Mouse (Mus musculus) kidney, postnatal 25 days (tissue): ENCODE results near the gene Olfr1274-ps.
"Not testable (repeated sequence)": the region's sequence is repeated elsewhere in the genome, so short reads cannot be mapped to it uniquely, and the experiment has no call there.

ENCODE experiments used
- DNase-seq, 2 experiments: peaks; one replicate each; pipeline ENCODE4 v3.0.0; 2021; ENCODE audit warnings: mixed read lengths in 2 of 2

Gene Olfr1274-ps

GRCm38 (mm10) chr2:90398633-90399107 is at the start of gene Olfr1274-ps:
Gene Olfr1274-ps (plus strand): TSS chr2:90398683.
- not testable (repeated sequence) for DNase-seq

- DNase-seq, result not testable (repeated sequence)
Observed at GRCm38 (mm10) chr2:90351047-90351446, 47.4 kb upstream of the Olfr1274-ps start.

GRCm38 (mm10) chr2:90351540-90351939 is 46.9 kb upstream of the Olfr1274-ps start:
- DNase-seq, result not testable (repeated sequence)

- not testable (repeated sequence) for DNase-seq
Observed at GRCm38 (mm10) chr2:90359229-90359628, 39.3 kb upstream of the Olfr1274-ps start.

GRCm38 (mm10) chr2:90360199-90360598 is 38.3 kb upstream of the Olfr1274-ps start:
- DNase-seq, result not testable (repeated sequence)

GRCm38 (mm10) chr2:90414110-90414821 is 15.8 kb downstream of the Olfr1274-ps start:
- not testable (repeated sequence) for DNase-seq

- not testable (repeated sequence) for DNase-seq
Observed at GRCm38 (mm10) chr2:90422282-90422681, 23.8 kb downstream of the Olfr1274-ps start.

- not testable (repeated sequence) for DNase-seq
Observed at GRCm38 (mm10) chr2:90424937-90425336, 26.5 kb downstream of the Olfr1274-ps start.

- not testable (repeated sequence) for DNase-seq
Observed at GRCm38 (mm10) chr2:90428988-90429717, 30.7 kb downstream of the Olfr1274-ps start.

- DNase-seq, result not testable (repeated sequence)
Observed at GRCm38 (mm10) chr2:90429782-90430181, 31.3 kb downstream of the Olfr1274-ps start.

GRCm38 (mm10) chr2:90437453-90437852 is 39.0 kb downstream of the Olfr1274-ps start:
- not testable (repeated sequence) for DNase-seq

GRCm38 (mm10) chr2:90440169-90440568 is 41.7 kb downstream of the Olfr1274-ps start:
- not testable (repeated sequence) for DNase-seq

- DNase-seq, result peak; percentile 32 to 75
Observed at GRCm38 (mm10) chr2:90441811-90442210, 43.3 kb downstream of the Olfr1274-ps start.

GRCm38 (mm10) chr2:90443811-90444210 is 45.3 kb downstream of the Olfr1274-ps start:
- peak in 1 of 2 experiments; percentile 19 for DNase-seq

- peak in 1 of 2 experiments; percentile 32 for DNase-seq
Observed at GRCm38 (mm10) chr2:90448967-90449740, 50.7 kb downstream of the Olfr1274-ps start.

GRCm38 (mm10) chr2:90452380-90452779 is 53.9 kb downstream of the Olfr1274-ps start:
- DNase-seq, result no peak
